Comparison of ENCODE assay signal across 7 mouse cellular contexts in genomic region chr10:38908277-38908676, GRCm38 (mm10). TPM values are rescaled to one million over a fixed set of nuclear protein-coding genes. Genes with fewer than 3 reads are reported as not detected.
DNase-seq lines count a peak whose midpoint lies in the region; ATAC-seq and TF ChIP-seq lines count a peak whose summit lies in the region.

No protein-coding gene starts in this region.

- H3K36me3 ChIP-seq in kidney, embryonic 15.5 days, result no peaks in the 10 kb centered on the region
- H3K36me3 ChIP-seq in limb, embryonic 10.5 days, result no peaks in the 10 kb centered on the region

- peak; percentile 77 for DNase-seq in brain, embryonic 14.5 days (ENCODE audit: low read depth)
- DNase-seq in cerebellum, postnatal 14 days, result peak; percentile 70 to 71
- DNase-seq in heart, adult 9 months (ENCODE audit: low spot score in 2 of 2), result peak; percentile 83 to 87
- no peak for DNase-seq in limb, embryonic 10.5 days (ENCODE audit: low spot score)
- peak; percentile 44 for DNase-seq in ovary, postnatal 14 days (ENCODE audit: low spot score)
- no peak for DNase-seq in thymus, postnatal 4 days

- no peaks in the 10 kb centered on the region for H3K27me3 ChIP-seq in kidney, embryonic 15.5 days
- no peaks in the 10 kb centered on the region for H3K27me3 ChIP-seq in limb, embryonic 10.5 days (ENCODE audit: low read depth, poor library complexity, severe bottlenecking)

- 38% methylated on average over 9 of the region's 9 CpGs for WGBS in kidney, embryonic 15.5 days
- 61% methylated on average over 9 of the region's 9 CpGs for WGBS in limb, embryonic 10.5 days

- peak; percentile 93 for ATAC-seq in kidney, embryonic 15.5 days (replicated peaks; ENCODE audit: low FRiP score)

- H3K9me3 ChIP-seq in kidney, embryonic 15.5 days (replicated peaks), result no peaks in the 10 kb centered on the region
- no peaks in the 10 kb centered on the region for H3K9me3 ChIP-seq in limb, embryonic 10.5 days (replicated peaks)

- peak overlapping the region; percentile 87 for H3K27ac ChIP-seq in kidney, embryonic 15.5 days
- H3K27ac ChIP-seq in limb, embryonic 10.5 days, result peak overlapping the region; percentile 25; the same call in 1 of the 2 replicates

- TF ChIP-seq POLR2A in brain, embryonic 14.5 days (IDR thresholded peaks at IDR 0.05; ENCODE audit: borderline replicate concordance, extremely low read depth, insufficient read depth, insufficient read length, poor library complexity, severe bottlenecking), result no peak

- no peak overlapping the region for H3K4me3 ChIP-seq in kidney, embryonic 15.5 days (replicated peaks)
- H3K4me3 ChIP-seq in limb, embryonic 10.5 days, result no peak overlapping the region

- no peak for TF ChIP-seq CTCF in brain, embryonic 14.5 days (IDR thresholded peaks at IDR 0.05; ENCODE audit: borderline replicate concordance, extremely low read depth, insufficient read depth, insufficient read length)

- no peak overlapping the region for H3K9ac ChIP-seq in kidney, embryonic 15.5 days

- peaks cover 6% of the 10 kb centered on the region; the same call in 1 of the 2 replicates for H3K4me1 ChIP-seq in kidney, embryonic 15.5 days
- H3K4me1 ChIP-seq in limb, embryonic 10.5 days, result peaks cover 13% of the 10 kb centered on the region; the same call in 1 of the 2 replicates

- H3K4me2 ChIP-seq in kidney, embryonic 15.5 days, result no peak overlapping the region

RNA-seq across cellular contexts. Expression of gene Lama4, which starts 57.0 kb away (rescaled TPM):
- 13.9 and 20.4 TPM in 2 replicates for polyA plus RNA-seq in brain, embryonic 14.5 days (2012; rRNA removed)
- 67.0 and 73.9 TPM in 2 replicates for polyA plus RNA-seq in kidney, embryonic 15.5 days (2015; fragmentation: Nextera tagmentation; extraction: Ambion mirVana)
- polyA plus RNA-seq in limb, embryonic 10.5 days (2016; fragmentation: Nextera tagmentation; extraction: Ambion mirVana), result 26.6 and 29.5 TPM in 2 replicates

Comparison
In these comparisons a context has a peak if more than half of its experiments do, and no peak if none do; other contexts are left out.
1. DNase-seq: peak in brain, embryonic 14.5 days (single experiment), cerebellum, postnatal 14 days (2 of 2), heart, adult 9 months (2 of 2) and ovary, postnatal 14 days (single experiment); none in limb, embryonic 10.5 days (single experiment) and thymus, postnatal 4 days (single experiment).